Mouse (Mus musculus) urinary bladder, postnatal 25 days (tissue): ENCODE measurements around the gene 4933428G20Rik.

ENCODE experiments used
- DNase-seq: peaks from one replicate; pipeline ENCODE4 v3.0.0; 2022; ENCODE audit warnings: low spot score

Gene 4933428G20Rik

DNA sequence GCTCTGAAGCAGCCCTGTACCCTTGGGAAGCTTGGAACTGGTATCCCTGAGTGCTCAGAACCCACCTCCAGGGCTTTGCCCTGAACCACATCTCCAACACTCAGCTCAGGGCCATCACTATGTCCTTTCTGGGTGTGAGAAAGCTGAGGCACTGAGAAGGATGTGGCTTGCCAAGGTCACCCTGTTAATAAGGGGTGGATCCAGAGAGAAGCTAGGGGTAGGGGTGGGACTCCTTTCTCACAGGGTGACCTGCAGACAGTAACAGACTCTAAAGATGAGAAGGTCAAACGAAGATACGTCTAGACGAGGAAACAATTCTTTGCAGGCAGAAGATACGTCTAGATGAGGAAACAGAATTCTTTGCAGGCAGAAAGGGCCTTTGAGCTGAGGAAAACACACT is 2.7 kb upstream of the 4933428G20Rik start:
- DNase-seq: no peak

DNA sequence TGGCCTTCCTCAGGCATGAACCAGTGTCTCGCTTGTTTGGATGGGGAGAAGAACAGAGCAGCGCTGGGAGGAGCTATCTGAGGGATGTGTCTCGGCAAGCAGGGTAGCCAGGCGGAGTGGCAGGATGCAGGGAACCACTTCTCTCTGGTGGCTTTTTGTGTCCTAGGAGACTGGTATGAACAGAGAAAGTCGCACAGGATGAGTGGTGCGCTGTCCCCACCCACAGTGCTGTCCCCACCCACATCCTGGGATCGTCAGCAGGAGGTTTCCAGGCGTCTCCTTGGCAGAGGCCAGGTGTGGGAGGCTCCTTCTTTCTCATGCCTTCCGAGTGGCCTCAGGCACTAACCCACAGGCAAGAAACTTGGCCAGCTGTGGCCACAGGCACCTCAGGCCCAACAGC is 2.2 kb upstream of the 4933428G20Rik start:
- DNase-seq: no peak

DNA sequence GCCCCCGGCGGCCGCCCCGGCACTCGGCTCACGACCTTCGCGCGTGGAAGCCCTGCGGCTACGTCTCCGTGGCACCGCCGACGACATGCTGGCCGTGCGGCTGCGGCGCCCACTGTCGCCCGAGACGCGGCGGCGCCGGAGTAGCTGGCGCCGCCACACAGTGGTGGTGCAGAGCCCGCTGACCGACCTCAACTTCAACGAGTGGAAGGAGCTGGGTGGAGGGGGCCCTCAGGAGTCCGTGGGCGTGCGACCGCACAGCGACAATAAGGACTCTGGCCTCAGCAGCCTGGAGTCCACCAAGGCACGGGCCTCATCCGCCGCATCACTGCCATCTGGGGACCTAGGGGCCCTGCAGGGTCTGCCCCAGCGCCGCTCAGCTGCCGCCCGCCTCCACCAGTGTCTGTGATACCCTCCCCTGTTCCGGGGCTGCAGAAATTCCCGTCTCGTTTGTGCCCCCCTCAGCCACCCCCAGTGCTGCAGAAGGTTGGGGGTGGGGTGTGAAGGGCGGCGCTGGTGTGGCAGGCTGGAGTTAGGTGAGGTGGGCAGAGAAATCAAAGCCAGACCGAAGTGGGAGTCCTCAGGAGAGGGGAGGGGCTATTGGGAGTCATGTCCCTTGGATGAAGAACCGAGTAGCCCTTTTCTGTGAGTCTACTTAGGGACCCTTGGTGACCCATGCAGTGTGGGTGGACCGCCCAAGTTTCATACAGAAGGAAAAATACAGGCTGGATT is 744 bp upstream of the 4933428G20Rik start:
- DNase-seq: no peak

DNA sequence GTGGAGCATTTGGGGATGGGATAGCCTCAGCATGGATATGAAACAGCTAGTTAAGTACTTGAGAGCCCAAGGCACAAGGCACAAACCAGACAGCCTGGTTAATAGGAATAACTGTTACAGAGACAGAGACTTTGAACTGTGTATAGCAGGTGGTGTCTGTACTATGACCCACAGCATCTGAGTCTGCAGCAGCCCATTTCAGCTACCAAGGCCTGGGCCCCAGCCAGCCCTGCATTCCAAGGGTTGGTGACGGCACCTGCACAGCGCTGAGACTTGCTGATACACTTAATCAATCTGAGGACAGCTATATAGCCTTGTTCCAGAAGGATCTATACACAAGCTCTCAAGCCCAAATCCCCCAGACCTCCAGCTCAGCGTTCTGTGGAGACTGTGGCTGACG is 2.6 kb downstream of the 4933428G20Rik start:
- no peak for DNase-seq

DNA sequence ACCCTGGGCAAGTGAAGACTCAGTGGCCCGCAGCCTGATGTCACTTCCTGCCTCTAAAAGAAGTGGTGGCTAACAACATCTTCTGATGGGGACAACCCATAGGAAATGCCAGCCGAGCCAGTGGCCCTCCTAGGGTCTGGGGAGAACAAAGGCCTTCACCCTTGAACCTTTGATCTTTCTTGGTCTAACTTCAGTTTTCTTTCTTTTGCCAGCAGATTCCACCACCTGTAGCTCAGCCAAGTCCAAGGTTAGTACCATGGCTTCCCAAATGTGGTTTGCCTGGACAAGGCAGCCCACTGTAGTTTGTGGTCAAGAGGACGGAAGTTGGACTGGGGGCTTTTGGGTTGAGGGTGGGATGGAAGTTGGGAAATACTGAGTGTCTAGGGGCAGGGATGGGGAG is 7.3 kb downstream of the 4933428G20Rik start:
- DNase-seq: no peak

DNA sequence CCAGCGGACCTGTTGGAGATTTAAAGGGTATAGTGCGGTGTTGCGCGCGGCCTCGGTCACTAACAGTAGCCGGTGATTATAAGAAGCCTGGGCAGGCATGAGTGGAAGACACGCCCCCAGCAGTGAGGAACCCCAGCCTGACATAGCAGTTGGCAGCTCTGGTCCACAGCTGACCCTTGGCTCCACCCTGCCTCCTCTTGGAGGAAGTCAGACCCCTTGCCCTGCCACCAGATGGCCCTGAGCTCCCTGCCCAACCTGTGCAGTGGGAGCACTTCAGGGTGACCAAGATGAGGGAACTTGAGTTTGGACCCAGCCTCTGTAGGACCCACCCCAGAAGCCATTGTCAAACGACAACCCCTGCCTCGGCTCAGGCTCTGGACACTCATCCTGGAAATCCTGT is 8.5 kb downstream of the 4933428G20Rik start:
- DNase-seq: no peak

DNA sequence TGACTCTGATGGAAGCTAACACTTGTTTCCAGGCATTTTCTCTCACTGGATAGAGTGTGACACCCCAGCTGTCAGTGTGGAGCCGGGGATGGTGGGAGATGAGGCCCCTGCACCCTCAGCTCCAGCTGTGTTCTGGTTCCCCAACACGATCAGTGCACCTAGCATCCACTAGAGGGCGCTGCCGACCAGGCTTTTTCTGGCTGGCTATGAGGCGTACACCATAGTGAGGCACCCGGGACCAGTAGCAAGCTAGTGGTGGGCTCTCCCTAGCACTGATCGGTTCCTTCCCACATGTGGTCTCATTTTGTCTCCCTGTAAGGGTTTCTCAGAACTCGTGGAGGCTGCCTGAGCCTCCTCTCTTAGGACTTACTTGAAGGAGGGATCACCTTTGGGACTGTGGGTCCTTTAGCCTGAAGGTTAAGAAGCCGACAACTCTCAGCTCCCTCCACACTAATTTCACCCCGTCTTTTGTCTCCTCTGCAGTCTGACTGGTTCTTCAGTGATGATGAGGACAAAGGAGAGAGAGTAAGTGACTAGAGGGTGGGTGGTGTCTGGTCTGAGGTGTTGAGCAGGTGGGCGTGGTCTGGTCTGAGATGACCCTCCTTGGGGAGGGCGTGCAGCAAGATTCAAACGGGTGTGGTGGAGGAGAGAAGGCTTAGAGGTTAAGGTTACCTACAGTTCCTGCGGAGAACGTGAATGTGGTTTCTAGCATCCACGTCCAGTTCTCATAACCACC is 10.4 kb downstream of the 4933428G20Rik start:
- DNase-seq: peak; percentile 63

DNA sequence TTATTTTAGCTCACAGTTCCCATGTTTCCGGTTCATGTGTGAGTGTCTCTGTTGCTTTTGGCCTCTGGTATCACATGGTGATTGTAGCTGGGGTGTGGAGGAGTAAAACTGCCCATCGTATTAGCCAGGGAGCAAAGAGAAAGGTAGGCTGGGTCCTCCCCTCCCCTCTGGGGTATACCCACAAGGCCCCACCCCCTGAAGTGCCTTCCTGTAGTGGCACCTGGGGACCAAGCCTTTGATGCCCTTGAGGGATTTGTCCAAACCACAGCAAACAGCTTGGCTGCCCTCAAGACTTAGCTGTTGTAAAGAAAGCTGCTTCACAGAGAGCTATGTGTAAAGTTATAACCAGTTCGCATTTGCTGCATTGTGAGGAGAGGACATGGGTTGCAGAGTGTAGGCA is 12.5 kb downstream of the 4933428G20Rik start:
- DNase-seq: no peak

DNA sequence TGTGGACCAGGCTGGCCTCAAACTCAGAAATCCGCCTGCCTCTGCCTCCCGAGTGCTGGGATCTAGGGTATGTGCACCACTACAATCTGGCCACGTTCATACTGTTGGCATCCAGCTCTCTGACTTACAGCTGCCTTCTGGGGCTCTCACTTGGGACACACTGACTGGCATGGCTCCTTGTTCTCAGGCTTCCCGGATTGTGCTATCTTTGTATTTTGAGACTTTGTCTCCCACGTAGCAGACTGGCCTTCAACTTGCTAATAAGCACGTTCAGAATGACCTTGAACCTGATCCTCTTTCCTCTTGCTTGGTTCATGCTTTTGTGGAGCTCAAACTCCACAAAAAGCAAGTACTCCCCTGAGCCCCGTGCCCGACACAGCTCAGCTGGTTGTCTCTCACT is 14.5 kb downstream of the 4933428G20Rik start:
- no peak for DNase-seq

DNA sequence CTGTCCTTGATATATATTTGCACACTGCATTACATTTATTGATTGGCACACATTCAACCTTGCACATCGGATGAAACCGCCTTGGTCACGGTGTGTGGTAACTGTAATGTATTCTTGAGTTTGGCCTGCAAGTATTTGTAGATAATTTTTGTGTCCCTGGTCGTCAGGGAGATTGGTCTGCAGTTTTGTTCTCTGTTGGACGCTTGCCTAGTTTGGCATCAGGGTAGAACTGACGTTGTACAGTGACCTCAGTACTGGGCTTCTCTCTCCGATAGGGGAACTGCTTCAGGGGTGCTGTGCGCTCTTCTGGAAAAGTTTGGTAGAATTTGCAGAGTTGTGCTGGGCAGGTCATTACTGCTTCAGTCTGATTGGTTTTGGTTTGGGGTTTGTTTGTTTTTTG is 20.3 kb downstream of the 4933428G20Rik start:
- no peak for DNase-seq

DNA sequence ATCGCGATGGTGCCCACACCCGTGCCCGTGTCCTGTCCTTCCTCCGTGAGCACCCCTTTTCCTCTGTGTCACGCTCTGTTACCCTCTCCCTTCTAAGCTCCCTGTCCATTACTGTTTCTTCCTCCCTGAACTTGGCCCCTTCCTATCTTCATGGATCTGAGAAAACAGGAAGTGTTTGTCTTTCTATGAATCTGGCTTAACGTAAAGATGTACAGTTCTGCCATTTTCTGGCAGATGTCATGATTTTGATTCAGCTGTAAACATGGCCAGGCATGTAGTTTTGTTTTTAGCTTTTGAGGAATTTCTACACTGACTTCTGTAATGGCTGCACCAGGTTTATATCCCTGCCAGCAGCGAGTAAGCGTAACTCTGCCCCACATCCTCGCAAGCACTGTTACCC is 21.1 kb downstream of the 4933428G20Rik start:
- no peak for DNase-seq

DNA sequence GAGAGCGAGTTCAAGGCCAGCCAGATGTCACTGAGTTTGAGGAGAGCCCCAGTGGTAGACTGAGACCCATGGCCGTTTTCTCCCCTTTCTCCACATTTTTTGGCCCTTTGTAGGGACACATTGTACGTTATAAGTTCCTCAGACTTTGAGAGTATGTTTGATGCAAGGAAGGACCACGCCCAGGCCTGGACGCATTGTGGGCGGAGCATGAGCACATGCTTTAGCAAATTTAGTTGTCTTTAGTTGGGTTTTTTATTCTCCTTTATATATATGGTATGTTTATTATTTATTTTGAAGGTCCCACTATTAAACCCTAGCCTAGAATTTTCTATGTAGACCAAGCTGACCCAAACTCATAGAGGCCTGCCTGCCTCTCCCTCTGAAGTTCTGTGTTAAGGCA is 21.8 kb downstream of the 4933428G20Rik start:
- DNase-seq: no peak

DNA sequence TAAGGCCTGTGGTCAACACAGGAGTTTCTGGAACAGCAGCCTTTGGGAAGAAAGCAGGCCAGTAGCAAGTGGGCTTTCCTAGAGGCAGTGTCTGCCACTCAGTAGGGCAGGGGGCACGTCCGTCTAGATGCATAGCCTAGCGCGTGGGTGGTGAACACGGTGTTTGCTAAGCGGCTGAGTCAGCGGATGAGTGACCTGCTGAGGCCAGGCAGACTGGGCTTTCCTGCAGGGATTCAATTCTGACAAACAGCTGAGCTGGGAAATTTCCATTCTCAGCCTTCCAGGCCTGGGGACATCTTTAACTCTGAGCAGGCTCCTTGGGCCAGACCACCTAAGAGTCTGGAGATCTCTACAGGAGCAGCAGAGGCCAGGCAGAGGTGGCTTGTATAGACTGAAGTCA is 22.7 kb downstream of the 4933428G20Rik start:
- peak; percentile 31 for DNase-seq

DNA sequence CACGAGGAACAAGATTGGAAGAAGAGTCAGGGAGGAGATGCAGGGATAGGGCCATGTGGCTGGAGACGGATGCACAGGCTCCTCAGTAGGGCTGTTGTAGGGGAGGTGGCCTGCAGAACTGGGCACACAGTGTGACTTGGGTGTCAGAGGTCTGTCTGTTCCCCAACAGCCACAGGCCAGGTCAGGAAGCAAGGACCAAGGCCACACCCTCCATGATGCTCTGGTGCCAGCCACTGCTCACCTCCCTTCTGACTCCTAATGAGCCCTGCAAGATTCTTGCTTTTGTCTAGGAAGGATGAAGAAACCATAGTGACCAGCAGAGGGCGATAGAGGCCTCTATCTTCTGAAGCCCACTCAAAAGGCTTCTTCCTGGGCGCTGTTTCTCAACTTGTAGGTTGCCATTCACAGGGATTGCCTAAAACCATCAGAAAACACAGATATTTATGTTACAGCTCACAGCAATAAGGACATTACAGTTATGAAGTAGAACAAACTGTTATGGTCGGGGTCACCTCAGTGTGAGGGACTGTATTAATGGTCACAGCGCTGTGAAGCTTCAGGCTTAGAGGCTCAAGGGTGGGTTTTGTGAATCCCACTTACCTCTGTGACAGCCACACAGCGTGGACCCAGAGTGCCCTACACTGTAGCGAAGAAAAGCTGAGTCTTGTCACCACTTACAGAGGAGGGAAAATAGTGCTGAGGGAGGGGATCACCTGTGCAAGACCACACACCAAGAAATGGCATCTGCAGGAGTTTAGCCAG is 23.6 kb downstream of the 4933428G20Rik start:
- peak; percentile 49 for DNase-seq

DNA sequence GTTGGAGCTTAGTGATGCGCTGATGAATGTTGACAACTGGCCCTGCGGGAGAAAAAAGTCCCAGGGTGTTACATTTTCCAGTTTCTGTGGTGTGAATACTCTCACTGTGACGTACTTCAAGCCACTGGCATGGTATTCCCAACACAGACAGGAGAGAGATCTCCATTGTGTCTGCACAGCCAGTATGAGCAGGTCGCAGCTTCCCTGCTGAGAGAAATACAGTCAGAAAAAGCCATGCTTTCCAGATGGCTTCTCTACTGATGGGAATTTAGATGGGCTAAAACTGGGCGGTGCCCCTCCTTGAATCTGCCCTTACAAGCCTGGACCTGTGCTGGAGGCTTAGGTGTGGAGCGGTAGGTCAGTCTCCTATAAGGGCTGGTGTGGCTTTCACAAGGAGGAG is 28.9 kb downstream of the 4933428G20Rik start:
- no peak for DNase-seq

DNA sequence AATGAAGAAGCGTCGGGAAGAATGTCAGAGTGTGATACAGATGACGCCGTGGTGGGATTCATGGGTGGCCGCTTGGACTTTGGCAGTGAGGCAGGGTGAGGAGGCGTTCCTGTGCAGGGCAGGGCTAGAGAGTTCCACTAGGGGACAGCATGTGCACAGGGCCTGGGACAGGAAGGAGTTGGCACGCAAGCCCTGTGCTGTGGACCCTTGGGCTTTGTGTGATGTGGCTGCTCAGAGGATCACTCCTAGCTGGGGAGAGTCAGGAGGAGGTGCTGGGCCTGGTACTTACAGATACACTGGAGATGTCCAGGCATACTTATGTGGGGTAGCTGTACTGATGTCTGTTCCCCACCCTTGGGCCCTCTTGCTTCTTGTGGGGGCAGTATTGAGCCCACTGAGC is 30.3 kb downstream of the 4933428G20Rik start:
- no peak for DNase-seq

DNA sequence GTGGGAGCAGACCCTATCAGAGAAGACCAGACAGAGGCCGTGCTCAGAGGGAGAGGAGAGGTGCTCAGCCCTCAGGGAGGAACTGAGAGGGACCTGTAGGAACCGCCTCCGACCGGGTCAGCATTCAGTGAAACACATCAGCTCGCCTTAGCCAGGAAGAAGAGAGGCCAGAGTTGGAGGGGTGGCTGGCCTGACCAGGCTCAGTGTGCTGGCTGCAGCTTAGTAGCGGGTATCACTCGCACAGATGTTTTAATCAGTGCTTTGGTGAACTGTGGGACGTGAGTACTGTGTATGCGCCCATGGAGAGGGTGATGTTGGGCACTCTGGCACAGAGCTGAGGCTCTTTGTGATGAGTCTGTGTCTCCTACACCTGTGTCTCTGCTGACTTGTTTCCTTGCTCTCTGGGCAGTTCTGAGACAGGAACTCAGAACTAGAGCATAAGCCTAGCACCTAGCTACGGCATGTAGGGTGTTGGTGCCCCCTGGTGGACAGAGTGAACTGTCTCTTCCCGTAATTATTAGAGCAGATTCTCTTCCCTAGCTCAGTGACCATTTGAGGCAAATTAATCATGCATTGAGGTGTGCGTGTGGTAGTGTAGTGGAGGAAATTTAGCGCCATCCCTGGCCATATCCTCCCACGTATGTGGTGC is 31.4 kb downstream of the 4933428G20Rik start:
- DNase-seq: peak; percentile 89

DNA sequence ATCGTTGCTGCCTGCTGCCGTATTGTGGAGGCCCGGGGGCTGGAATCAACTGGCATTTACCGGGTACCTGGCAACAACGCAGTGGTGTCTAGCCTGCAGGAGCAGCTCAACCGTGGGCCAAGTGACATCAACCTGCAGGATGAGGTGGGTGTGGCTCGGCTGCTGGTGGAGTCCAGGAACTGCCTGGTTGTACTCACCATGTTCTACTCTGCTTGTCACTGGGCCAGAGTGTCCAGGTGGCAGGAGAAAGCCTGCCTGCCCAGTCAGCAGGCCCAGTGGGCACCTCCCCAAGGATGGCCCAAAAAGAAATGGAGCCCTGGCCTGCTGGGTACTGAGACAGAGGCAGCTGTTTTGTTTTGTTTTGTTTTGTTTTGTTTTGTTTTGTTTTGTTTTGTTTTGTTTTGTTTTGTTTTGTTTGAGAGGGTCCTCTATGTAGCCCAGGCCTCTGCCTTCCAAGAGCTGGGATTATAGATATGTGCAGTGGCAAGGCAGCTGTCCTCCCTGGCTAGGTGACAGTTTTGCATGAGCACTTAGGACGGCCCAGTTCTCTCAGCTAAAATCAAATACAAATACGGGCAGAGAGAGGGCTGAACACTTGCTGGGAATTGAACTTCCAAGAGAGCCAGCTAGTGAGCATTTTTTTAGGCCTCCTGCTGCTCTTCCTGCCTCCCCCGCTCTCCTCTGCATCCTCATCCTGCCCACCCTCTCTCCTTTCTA is 33.5 kb downstream of the 4933428G20Rik start:
- DNase-seq: no peak

DNA sequence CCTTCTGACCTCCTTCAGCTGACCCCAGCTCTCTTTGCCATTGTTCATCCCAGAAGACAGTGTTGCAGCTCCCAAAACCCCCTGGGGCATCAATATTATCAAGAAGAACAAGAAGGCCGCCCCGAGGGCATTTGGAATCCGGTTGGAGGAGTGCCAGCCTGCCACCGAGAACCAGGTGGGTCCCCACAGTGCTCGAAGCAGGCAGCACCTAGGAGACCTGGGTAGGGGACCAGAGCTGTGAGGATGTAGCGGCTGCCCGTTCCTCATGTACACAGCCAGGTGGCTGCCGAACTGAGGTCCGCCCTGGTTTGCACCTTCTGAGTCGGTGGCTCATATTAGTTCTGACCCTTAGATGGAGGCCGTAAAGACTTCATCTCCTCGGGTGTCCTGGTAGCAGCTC is 34.2 kb downstream of the 4933428G20Rik start:
- no peak for DNase-seq

DNA sequence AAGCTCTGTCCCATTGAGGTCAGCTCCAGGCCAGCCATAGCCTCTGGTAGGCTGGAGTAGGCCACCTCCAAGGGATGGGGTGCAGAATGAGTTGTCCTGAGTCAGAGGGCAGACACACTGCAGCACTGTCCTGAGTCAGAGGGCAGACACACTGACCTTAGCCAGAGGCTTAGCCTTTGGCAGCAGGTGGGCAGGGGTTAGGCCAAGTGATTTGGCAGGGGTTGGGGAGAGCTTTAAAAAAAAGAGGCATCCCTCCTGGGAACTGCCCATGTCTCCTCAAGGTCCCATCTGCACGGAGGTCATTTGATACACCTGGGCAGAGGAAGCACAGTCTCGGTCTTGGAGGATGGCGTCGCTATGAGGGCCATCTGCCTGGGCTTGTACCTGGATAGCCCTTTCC is 36.1 kb downstream of the 4933428G20Rik start:
- no peak for DNase-seq

DNA sequence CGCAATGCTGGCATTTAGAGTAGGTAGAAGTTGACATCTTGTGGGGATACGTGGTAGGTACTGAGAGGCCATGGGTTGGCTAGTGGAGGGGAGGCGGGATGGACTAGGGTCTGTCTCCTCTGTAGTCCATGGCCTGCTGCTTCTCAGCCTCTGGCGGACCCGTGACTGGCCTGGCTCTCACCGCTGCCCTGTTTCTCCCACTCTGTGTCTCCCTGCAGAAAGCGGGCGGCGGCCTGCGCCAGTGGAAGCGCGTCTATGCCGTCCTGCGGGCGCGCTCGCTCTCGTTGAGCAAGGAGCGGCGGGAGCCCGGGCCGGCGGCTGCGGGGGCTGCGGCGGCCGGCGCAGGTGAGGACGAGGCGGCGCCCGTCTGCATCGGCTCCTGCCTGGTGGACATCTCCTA is 37.0 kb downstream of the 4933428G20Rik start:
- DNase-seq: no peak

DNA sequence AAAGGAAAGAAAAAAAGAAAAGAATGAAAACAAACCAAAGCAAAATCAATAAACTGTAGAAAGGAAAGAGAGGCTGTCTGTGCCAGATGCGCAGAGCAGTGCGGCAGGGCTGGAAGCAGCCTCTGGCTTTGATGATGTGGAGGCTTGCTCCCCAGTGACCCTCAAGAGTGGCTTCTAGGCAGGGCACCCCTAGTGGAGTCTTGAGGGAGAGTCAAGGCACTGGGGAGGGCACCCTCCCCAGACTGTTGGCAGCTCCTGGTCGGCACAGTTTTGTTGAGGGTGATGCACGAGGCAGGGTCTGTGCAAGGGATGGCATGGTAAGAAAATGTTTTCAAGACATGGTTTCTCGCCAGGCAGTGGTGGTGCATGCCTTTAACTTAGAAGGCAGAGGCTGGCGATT is 37.6 kb downstream of the 4933428G20Rik start:
- DNase-seq: no peak
